Mouse (Mus musculus): ENCODE measurements around the gene Scarf1. TPM values are rescaled to one million over a fixed set of nuclear protein-coding genes. Genes with fewer than 3 reads are reported as not detected.
"Not testable (repeated sequence)": the region's sequence is repeated elsewhere in the genome, so short reads cannot be mapped to it uniquely, and the experiment has no call there.

The Scarf1 gene
- polyA plus RNA-seq, 1 experiment: 1.0 TPM

GRCm38 (mm10) chr11:75552906-75553482 is 39.7 kb downstream of the Scarf1 start:
- no peak for TF ChIP-seq EP300 (IDR thresholded peaks at IDR 0.05; ENCODE audit: insufficient read depth, low read depth, low read length)
- no peak for TF ChIP-seq CTCF (IDR thresholded peaks at IDR 0.05; ENCODE audit: low read depth, low read length)
- Histone ChIP-seq H3K9me3 (replicated peaks; ENCODE audit: control insufficient read depth, insufficient read depth, low read length, poor library complexity, severe bottlenecking) (no peaks in the 10 kb centered on the region), H3K27ac (ENCODE audit: insufficient read depth, low read length) (peak overlapping the region; percentile 15; the same call in 1 of the 2 replicates), H3K9ac (ENCODE audit: low read depth, poor library complexity, severe bottlenecking) (no peak overlapping the region), H3K27me3 (ENCODE audit: control insufficient read depth, insufficient read depth, low read length, poor library complexity, severe bottlenecking) (no peaks in the 10 kb centered on the region), H3K4me3 (ENCODE audit: low read depth, low read length) (no peak overlapping the region), H3K36me3 (ENCODE audit: control insufficient read depth, insufficient read depth, low read length, poor library complexity, severe bottlenecking) (no peaks in the 10 kb centered on the region), H3K4me1 (ENCODE audit: control insufficient read depth, insufficient read depth, low read length) (peaks cover 9% of the 10 kb centered on the region)

- not testable (repeated sequence) for H3K9ac ChIP-seq (ENCODE audit: low read depth, poor library complexity, severe bottlenecking); H3K4me3 ChIP-seq (ENCODE audit: low read depth, low read length)
These were observed 42.7 kb downstream of the Scarf1 start for GRCm38 (mm10) chr11:75556006-75556405.

DNA sequence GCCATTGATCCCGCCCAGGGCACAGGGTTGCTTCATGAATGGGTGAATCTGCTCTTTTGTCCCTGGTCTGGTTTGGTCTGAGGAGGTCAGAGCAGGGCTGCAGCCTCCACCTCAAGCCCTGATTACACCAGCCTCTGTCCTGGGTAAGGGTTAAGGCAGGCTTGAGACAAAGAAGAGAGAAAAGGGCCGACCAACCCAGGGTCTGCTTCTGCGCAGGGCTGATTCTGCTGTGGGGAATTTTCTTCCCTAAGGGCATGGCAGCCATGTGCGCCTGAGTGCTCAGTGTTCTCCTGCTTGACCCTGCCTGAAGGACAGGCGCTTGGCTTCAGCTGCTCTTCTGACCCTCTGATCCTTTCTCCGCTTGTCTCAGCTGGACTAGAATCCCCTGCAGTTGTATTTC is 43.8 kb downstream of the Scarf1 start:
- TF ChIP-seq EP300 (IDR thresholded peaks at IDR 0.05; ENCODE audit: insufficient read depth, low read depth, low read length) (no peak), CTCF (IDR thresholded peaks at IDR 0.05; ENCODE audit: low read depth, low read length) (no peak), POLR2A (IDR thresholded peaks at IDR 0.05; ENCODE audit: insufficient read depth, low read length) (no peak)
- no peaks in the 10 kb centered on the region for H3K36me3 ChIP-seq (ENCODE audit: control insufficient read depth, insufficient read depth, low read length, poor library complexity, severe bottlenecking)
- no peaks in the 10 kb centered on the region for H3K9me3 ChIP-seq (replicated peaks; ENCODE audit: control insufficient read depth, insufficient read depth, low read length, poor library complexity, severe bottlenecking)
- peaks cover 4% of the 10 kb centered on the region for H3K4me1 ChIP-seq (ENCODE audit: control insufficient read depth, insufficient read depth, low read length)
- H3K27me3 ChIP-seq (ENCODE audit: control insufficient read depth, insufficient read depth, low read length, poor library complexity, severe bottlenecking): no peaks in the 10 kb centered on the region
- H3K9ac ChIP-seq (ENCODE audit: low read depth, poor library complexity, severe bottlenecking): peak overlapping the region; percentile 14; the same call in 1 of the 2 replicates
- H3K27ac ChIP-seq (ENCODE audit: insufficient read depth, low read length): peak overlapping the region; percentile 23; the same call in 1 of the 2 replicates
- H3K4me3 ChIP-seq (ENCODE audit: low read depth, low read length): no peak overlapping the region

More at GRCm38 (mm10) chr11:75556006-75556405, 42.7 kb downstream of the Scarf1 start:
- not testable (repeated sequence) for H3K27me3 ChIP-seq (ENCODE audit: control insufficient read depth, insufficient read depth, low read length, poor library complexity, severe bottlenecking); H3K27ac ChIP-seq (ENCODE audit: insufficient read depth, low read length); H3K4me1 ChIP-seq (ENCODE audit: control insufficient read depth, insufficient read depth, low read length); H3K36me3 ChIP-seq (ENCODE audit: control insufficient read depth, insufficient read depth, low read length, poor library complexity, severe bottlenecking); H3K9me3 ChIP-seq (replicated peaks; ENCODE audit: control insufficient read depth, insufficient read depth, low read length, poor library complexity, severe bottlenecking)
- TF ChIP-seq CTCF (IDR thresholded peaks at IDR 0.05; ENCODE audit: low read depth, low read length): peak; percentile 14

DNA sequence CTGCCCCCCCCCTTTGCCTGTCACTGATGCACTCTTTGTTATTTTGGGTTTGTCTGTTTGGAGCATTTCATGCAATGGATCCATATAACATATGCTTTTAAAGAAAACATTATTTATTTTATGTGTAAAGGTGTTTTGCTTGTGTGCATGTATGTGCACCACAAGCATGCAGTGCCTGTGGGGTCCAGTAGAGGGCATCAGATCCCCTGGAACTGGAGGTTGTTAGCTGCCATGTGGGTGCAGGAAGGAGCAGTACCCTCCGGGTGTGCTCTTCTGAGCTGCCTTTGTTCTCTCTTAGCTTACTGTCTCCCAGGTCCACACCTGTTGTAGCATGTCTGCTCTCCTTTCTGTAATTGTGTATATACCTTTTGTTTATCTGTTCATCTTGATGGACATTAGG is 44.8 kb downstream of the Scarf1 start:
- TF ChIP-seq CTCF (IDR thresholded peaks at IDR 0.05; ENCODE audit: low read depth, low read length) (peak; percentile 46), EP300 (IDR thresholded peaks at IDR 0.05; ENCODE audit: insufficient read depth, low read depth, low read length) (no peak), POLR2A (IDR thresholded peaks at IDR 0.05; ENCODE audit: insufficient read depth, low read length) (no peak)
- no peaks in the 10 kb centered on the region for H3K36me3 ChIP-seq (ENCODE audit: control insufficient read depth, insufficient read depth, low read length, poor library complexity, severe bottlenecking)
- no peak overlapping the region for H3K27ac ChIP-seq (ENCODE audit: insufficient read depth, low read length)
- peaks cover 1% of the 10 kb centered on the region for H3K4me1 ChIP-seq (ENCODE audit: control insufficient read depth, insufficient read depth, low read length)
- H3K9ac ChIP-seq (ENCODE audit: low read depth, poor library complexity, severe bottlenecking): no peak overlapping the region
- H3K4me3 ChIP-seq (ENCODE audit: low read depth, low read length): no peak overlapping the region
- no peaks in the 10 kb centered on the region for H3K9me3 ChIP-seq (replicated peaks; ENCODE audit: control insufficient read depth, insufficient read depth, low read length, poor library complexity, severe bottlenecking)
- H3K27me3 ChIP-seq (ENCODE audit: control insufficient read depth, insufficient read depth, low read length, poor library complexity, severe bottlenecking): no peaks in the 10 kb centered on the region

DNA sequence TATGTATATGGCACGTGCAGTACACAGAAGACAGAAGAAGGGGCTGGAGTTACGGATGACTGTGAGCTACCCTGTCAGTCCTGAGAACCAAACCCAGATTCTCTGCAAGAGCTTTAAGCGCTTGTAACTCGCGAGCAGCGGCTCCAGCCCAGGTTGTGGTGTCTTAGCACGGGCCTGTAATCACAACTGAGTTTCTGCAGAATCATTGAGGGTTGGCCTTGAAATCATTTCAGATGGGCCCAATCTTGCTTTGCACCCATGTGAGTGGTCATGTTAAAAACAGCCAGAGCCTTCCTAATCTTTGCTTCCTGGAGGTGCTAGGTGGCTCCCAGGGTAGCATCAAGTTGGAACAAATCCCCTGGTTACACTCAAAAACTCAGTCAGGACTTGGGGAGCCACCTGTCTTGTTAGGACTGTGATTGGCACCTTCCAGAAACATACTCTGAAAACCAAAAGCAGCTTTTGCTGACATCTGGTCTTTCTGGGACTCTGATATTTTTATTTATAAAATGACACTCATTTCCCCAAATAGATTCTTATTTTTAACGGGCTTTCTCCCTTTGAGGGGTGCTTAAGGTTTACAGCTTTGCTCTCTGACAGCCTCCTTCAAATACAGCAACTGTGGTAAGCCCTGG is 46.6 kb downstream of the Scarf1 start:
- TF ChIP-seq POLR2A (IDR thresholded peaks at IDR 0.05; ENCODE audit: insufficient read depth, low read length): no peak
- no peak for TF ChIP-seq CTCF (IDR thresholded peaks at IDR 0.05; ENCODE audit: low read depth, low read length)
- TF ChIP-seq EP300 (IDR thresholded peaks at IDR 0.05; ENCODE audit: insufficient read depth, low read depth, low read length): no peak
- Histone ChIP-seq H3K9ac (ENCODE audit: low read depth, poor library complexity, severe bottlenecking) (no peak overlapping the region), H3K36me3 (ENCODE audit: control insufficient read depth, insufficient read depth, low read length, poor library complexity, severe bottlenecking) (no peaks in the 10 kb centered on the region), H3K4me3 (ENCODE audit: low read depth, low read length) (no peak overlapping the region), H3K27ac (ENCODE audit: insufficient read depth, low read length) (no peak overlapping the region), H3K27me3 (ENCODE audit: control insufficient read depth, insufficient read depth, low read length, poor library complexity, severe bottlenecking) (no peaks in the 10 kb centered on the region), H3K4me1 (ENCODE audit: control insufficient read depth, insufficient read depth, low read length) (peaks cover 1% of the 10 kb centered on the region), H3K9me3 (replicated peaks; ENCODE audit: control insufficient read depth, insufficient read depth, low read length, poor library complexity, severe bottlenecking) (no peaks in the 10 kb centered on the region)

DNA sequence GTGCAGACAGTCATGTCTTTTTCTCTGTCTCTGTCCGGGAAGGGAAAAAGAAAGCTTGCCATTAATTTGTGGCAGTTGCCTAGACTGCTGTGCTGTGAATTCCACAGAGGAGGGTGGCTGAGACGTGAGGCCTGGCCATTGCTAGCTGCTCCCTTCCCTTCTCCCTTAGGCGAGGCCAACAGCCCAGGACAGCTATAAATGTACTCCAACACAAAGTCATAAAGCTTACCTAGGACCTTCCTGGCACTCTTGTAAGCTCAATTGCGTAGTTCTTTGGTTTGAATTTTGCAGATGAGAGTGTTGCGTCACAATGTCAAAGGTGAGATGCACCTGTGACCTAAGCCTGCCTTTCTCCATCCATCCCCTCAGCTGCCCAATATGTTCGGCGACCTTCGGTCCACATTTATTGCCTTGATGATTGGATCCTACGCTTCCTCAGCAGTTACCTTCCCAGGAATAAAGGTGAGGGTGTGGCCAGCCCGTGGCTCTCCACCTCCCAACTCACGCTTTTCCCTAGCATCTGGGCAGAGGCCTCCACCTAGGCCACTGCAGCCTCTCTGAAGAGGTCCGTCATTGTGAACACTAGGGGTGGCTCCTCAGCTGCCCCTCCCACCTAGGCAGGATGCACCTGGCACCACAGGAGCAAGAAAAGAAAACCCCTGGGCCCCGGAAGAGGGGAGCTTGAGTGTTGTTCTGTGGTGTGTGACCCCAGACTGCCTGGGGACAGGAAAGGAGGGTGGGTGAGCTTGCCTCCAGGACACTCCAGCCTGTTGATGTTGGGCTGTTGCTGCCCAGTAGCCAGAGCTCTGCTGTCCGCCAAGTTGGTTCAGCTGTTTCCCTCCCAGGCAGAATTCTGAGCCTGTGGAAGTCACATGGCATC is 47.4 kb downstream of the Scarf1 start:
- Histone ChIP-seq H3K27me3 (ENCODE audit: control insufficient read depth, insufficient read depth, low read length, poor library complexity, severe bottlenecking) (no peaks in the 10 kb centered on the region), H3K4me3 (ENCODE audit: low read depth, low read length) (no peak overlapping the region), H3K36me3 (ENCODE audit: control insufficient read depth, insufficient read depth, low read length, poor library complexity, severe bottlenecking) (no peaks in the 10 kb centered on the region), H3K9me3 (replicated peaks; ENCODE audit: control insufficient read depth, insufficient read depth, low read length, poor library complexity, severe bottlenecking) (no peaks in the 10 kb centered on the region), H3K27ac (ENCODE audit: insufficient read depth, low read length) (no peak overlapping the region), H3K4me1 (ENCODE audit: control insufficient read depth, insufficient read depth, low read length) (peaks cover 1% of the 10 kb centered on the region), H3K9ac (ENCODE audit: low read depth, poor library complexity, severe bottlenecking) (no peak overlapping the region)
- TF ChIP-seq CTCF (IDR thresholded peaks at IDR 0.05; ENCODE audit: low read depth, low read length): no peak
- no peak for TF ChIP-seq EP300 (IDR thresholded peaks at IDR 0.05; ENCODE audit: insufficient read depth, low read depth, low read length)
- no peak for TF ChIP-seq POLR2A (IDR thresholded peaks at IDR 0.05; ENCODE audit: insufficient read depth, low read length)

All from ES-Bruce4 (cell line).